Mouse (Mus musculus) yolk sac, embryonic 10.5 days (tissue): ENCODE measurements around the gene Hspe1.
"Not testable (repeated sequence)": the region's sequence is repeated elsewhere in the genome, so short reads cannot be mapped to it uniquely, and the experiment has no call there.

Source experiments
- DNase-seq: peaks from one replicate; pipeline ENCODE4 v3.0.0-alpha.2; 2017; ENCODE audit warnings: low spot score

Hspe1 gene

DNA sequence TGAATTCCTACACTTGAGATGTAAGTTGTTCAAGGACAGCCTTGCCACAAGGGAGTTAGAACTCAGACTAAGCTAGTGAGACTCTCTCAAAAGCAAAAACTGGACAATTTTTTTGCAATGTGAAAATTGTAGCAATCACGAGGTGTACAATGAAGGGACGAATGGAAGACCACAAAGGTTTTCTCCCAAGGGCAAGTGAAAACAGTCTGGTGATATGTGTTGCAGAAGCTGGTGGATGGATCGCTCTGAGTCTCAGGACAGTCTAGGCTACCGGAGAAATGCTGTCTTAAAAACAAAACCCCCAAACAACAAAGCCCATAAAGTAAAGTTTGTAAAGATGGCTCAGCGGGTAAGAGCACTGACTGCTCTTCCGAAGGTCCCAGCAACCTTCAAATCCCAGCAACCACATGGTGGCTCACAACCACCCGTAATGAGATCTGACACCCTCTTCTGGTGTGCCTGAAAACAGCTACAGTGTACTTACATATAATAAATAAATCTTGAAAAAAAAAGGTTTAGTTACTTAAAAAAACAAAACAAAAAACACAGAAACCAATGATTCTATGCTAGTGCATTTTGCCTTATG, 2.1 kb upstream of the Hspe1 start:
- DNase-seq: no peak

DNA sequence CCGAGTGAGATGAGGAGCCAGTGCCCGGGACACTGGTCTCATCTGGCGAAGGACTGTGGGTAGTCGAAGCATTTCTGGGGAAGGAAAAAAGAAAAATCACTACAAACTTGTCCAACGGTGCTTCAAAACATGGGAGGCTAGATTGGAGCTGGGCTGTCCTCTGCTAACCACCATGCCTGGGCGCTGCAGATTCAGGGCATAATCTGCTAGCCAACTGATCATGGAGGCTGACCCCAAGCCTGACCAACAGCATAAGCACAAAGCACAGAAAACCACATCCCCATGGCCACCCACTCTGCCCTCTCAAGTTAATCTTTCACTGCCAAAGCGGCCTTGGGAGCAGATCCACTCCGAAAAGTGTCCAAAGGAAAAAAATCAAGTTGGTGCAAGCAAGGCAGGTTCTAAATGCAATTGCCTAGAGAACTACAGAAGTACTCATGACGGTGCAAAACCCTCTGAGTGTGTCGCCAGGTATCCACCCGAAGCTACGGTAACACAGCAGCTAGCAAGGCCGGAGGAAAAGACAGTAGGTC, 998 bp upstream of the Hspe1 start:
- peak; percentile 75 for DNase-seq

DNA sequence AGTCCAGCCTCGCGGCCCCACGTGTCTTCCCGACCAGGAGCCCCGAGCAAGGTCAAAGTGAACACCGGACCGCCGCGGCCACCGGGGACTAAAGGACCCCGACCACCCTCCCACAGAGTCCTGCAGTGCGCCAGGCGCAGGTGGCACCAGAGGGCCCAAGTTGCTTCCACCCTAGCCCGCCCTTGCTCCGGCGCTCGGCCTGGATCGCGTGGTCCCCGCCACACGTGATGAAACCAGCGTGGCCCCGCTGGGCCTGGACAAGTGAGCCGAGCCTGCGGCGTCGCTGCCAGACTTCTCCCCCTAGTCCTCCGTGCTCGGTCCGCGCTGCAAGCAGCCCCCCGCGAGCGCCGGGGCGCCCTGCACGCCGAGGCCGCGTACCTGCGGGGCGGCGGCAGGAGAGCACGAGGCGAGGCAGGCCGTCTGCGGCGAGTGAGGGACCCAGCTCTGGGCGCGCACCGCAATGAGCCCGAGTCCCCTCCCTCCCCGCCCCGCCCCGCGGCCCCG, 479 bp upstream of the Hspe1 start:
- DNase-seq: no peak

DNA sequence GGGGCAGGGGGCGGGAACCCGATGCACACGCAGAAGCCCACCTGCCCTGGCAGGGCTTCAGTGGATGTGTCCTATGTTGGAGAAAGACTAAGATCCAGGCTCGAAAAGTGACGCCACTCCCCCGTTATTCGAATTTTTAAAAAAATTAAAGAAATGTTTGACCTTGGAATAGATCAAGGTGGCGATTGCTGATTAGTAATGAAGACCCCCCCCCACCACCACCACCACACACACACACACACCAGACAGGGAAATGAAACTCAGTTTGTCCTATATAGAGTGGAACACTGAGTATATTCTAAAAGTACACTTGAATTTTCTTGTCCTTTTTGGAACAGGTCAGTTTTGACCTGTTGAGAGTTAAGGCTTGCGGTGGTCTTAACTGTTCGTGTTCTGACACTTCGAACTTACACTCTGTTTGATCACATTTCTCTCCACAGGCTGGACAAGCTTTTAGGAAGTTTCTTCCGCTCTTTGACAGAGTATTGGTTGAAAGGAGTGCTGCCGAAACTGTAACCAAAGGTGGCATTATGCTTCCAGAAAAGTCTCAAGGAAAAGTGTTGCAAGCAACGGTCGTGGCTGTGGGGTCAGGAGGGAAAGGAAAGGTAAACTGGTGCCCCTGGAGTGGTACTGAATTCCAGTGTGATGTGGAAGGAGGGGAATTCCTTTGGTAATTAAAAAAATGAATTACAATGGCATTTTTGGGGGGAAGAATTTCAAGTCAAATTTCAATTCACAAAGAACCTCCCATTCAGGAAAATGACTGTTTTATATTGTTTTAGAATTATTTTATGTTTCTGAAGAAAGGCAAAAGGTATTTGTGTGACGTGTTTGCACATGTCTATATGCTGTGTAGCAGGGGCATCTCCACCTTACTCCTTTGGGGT, 922 bp downstream of the Hspe1 start:
- no peak for DNase-seq

DNA sequence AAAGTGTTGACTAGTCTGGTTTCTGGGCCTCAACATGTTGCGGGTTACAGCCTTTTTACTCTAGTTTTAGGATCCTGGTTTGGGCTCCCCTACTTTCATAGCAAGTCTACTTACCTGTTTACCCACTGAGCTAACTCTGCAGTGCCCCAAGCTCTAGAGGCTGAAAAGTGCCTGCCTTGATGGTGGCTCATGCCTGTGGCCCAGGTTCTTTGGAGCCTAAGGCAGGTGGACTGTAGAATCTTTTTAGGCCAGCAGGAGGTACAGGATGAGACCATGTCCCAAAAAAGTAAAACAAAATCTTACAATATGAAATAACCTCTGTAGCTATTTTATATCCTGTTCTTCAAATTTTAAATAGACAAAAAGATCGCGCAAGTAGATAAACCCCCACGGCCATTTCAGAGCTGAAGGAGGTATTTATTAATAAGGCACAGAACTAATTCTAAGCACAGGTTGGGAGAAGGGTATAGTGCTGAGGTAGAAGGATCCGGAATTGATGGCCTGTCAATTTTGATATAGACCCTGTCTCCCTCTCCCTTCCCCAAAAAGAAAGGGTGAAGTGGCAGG, 1.6 kb downstream of the Hspe1 start:
- DNase-seq: no peak

DNA sequence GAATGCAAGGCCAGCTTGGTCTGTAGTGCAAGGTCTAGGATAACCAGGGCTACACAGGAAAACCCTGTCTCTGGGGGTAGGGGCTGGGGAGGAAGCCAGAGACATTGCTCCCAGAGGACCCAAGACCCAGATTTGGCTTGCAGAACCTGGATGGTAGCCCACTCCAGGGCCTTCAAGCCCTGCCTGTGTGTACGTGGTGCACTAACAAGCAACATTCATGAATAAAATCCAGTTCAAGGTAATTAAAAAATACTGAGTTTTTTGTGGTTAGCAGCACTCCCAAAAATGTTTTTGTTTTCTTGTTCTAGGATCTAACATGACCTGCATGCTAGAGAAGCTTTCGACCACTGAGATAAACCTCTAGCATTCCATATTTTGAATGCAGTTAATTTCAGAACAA, 4.1 kb downstream of the Hspe1 start:
- no peak for DNase-seq

DNA sequence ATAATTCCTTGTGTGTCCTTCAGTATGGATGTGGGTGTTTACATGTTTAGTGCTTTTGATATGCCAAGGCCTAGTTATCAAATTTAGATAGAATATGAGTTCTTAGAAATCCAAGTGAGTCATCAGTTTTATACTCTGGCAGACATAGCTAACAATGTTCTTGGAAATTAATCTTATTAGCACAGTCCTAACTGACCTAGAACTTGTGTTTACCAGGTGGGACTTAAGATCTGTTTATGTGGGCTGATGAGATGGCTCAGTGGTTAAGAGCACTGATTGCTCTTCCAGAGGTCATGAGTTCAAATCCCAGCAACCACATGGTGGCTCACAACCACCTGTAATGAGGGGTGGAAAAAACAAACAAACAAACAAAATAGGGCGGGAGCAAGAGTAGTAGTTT, 4.5 kb downstream of the Hspe1 start:
- no peak for DNase-seq

DNA sequence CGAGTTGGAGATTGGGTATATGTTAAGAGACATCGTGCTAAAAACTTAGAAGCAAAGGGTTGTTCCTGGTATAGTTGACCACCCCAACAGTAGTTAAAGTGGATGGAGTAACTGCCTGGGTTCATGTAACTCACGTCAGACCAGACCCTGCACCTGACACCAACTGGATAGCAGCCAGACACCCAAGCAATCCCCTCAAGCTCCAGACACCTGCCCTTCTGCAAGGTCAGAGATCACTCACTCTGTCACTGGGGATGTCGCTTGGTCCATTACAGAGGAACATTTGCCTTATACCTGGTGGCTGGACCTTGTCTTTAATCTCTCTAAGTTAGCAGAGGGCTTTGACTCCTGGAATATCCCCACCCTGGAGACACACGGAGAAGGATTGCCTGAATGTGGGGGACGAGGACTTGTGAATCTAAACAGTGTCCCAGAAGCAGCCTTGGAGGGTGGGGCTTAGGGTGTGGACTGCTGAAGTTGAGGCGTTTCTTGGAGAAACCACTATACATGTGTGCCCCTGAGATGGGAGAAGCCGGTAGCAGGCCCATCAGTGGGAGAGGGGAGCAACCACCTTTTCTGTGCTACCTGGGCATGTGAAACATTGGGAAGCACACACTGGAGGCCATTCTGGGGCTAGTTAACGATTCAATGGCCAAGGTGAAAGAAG, 19.1 kb downstream of the Hspe1 start:
- no peak for DNase-seq

DNA sequence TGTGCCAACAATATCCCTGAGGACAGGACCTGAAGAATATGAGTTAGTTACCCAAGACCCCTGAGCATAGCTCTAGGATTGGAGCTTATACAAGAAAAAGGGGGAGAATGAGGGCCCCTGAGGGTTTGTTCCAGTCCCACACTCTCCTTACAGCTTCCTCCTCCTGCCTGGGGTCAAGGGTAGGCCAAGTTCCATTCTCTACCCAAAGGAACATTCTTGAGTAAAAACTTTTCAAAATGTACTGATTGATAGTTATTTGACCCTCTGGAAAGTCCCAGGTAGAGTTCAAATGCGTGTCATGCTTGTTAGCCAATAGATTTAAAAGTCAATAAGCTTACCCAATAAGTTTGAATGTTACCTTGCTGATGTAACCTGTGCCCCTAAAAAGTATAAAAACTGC, 19.7 kb downstream of the Hspe1 start:
- no peak for DNase-seq

DNA sequence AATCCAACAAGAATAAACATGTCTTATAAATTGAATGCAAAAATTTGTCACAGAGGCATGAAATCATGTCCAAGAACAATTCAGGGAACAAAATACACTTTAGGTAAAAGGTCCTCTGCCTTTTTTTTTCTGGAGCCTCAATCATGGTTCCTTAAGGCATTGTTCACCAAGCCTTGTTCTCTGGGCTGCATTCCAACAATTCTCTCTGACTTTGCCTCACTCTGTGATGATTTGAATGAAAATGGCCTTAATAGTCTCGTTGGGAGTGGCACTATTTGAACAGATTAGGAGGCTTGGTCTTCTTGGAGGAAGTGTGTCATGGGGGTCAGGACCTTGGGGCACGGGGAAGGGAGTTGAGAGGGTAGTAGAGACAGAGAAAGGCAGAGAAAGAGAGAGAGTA, 20.5 kb downstream of the Hspe1 start:
- DNase-seq: no peak

DNA sequence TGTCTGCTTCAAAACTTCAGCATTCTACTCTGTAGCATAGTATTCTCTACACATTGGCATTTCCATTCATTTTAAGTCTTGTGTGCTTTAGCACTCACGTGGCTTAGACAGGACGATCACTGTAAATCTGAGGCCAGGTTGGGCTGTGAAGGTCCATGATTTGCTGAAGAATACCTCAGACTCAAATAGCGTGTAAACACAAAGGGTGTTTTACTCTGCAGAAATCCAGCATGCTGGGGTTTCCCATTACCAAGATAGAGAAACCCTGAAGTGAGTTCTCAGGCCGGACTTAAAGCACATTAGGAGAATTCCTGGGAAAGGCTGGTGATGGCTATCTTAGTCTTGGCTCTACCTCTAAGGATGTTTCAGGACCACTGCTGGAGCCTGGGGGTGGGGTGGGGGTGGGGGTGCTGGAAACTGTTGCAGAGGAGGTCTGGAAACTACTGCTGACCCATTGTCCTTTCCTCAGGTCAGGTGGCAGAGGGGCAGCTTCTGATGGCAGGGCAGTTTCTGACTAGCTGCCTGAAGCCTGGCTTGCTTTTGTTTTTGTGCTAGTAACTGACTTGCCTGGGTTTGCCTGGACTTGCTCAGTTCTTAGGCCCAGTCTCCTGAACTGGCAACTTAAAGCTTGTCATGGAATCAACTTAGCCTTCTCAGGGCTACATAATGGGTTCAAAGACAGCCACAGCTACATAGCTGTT, 21.3 kb downstream of the Hspe1 start:
- no peak for DNase-seq

DNA sequence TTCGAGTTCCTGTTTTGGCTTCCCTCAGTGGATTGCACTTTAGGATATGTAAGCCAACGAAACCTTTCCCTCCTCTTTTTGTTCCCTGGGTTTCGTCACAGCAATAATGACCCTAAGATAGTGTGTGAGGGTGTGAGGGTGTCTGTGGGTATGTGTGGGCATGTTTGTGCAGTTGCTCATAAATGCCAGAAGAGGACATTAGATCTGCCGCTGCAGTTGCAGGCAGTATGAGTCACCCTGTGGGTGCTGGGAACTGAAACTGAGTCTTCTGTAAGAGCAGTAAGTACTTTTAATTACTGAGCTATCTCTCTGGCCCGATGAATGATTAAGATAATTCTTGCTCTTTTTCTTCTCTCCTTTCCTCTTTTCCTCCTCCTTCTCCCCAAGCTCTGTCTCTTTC, 35.1 kb downstream of the Hspe1 start:
- DNase-seq: no peak

DNA sequence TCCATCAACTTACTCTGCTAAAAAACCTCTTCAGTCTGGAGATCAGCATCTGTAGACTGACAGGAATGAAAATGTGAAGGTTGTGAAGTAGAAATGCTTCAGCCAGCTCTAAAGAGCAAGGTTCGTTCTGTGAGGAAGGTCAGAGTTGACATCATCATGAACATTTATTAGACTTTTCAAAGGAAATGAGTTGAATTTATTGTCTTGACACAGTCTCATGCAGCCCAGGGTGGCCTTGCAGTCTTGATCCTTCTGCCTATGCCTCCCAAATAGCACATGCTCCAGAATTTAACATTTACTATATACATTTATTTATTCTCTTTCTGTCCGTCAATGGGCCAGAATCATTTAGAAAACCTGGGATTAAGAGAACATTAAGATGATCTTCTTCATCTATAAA, 35.6 kb downstream of the Hspe1 start:
- DNase-seq: no peak

DNA sequence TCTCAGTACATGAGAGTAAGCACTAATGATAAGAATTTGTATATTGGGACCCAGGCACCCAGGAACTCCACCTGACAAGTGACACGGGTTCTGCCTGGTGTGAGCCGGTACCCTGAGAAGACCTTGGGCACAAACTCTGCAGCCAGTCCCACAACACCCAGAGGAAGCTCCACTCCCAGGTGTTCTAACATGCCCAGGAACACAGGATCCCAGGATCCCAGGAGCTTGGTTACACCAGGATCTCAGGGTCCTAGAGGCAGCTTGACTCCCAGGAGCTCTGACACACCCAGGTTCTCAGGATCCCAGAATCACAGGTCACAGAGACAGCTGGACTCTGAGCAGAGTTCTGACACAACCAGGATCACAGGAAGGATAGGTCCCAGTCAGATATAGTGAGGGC, 36.2 kb downstream of the Hspe1 start:
- DNase-seq: not testable (repeated sequence)

DNA sequence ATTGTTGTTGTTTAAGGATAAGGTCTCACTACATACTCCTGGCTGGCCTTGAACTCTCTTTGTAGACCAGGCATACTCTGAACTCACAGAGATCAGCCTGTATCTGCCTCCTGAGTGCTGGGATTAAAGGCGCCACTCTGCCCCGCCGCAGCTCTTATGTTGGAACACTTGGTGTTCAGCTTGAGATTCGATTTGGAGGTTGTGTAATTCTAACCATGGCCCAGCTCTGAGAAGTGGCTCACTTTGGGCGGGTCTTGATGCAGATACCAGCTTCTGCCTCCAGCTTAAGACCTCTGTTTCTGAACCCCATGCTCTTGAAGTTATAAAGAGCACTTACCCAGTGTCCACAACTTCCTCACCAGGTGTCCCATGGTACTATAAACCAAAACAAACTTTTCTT, 41.8 kb downstream of the Hspe1 start:
- DNase-seq: no peak

DNA sequence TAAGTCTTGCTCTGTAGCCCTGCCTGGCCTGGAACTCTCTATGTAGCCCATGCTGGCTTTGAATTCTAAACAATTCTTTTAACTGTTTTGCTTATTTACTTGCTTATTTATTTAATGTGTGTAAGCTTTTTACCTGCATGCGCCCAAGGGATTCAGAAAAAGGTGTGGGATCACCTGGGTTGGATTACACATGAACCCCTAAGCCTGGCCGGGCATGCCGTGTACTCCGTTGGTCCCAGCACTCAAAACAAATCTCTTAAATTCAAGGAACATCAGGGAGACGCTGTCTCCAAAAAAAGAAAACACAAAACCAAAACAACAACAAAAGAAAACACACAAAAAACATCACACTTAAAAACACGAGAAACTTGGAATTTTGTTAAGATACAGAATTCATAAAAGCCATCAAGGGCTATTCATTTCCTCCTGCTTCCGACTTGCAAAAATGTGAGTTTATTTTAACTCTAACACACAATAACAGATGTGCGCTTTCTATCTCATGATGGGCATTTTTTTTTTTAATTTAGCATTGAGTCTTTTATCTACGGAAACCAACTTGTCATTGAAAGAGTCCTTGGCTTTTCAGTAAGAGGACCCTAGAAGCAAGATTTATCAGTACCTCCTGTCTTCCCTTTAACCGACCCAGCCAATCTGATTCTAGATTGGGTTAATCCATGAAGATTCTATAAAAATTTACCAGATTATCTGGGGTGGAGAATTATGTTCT, 42.4 kb downstream of the Hspe1 start:
- no peak for DNase-seq

DNA sequence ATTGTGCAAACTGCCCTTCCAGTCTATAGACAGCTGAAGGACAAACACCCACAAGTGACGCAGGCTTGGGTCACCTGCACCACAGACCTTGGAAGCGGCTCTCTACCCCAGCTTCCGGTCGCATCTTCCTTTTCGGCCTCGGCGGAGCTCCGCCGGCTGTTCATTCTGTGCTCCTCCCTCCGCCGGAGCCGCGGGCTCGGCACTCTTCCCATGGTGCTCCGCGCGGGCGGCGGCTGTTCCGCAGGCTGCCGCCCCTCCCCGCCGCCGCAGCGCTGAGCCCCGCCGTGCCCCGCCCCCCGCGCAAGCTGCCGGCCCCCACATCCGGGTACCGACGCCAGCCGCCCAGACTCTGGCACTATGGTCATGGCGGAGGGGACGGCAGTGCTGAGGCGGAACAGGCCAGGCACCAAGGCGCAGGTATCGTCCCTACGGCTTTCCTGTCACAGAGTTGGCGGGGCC, 43.0 kb downstream of the Hspe1 start, which contains the start of gene Mob4:
Mob4 (plus strand) TSS at position 289 of the 459 bp plus-strand sequence.
- DNase-seq: peak; percentile 92

DNA sequence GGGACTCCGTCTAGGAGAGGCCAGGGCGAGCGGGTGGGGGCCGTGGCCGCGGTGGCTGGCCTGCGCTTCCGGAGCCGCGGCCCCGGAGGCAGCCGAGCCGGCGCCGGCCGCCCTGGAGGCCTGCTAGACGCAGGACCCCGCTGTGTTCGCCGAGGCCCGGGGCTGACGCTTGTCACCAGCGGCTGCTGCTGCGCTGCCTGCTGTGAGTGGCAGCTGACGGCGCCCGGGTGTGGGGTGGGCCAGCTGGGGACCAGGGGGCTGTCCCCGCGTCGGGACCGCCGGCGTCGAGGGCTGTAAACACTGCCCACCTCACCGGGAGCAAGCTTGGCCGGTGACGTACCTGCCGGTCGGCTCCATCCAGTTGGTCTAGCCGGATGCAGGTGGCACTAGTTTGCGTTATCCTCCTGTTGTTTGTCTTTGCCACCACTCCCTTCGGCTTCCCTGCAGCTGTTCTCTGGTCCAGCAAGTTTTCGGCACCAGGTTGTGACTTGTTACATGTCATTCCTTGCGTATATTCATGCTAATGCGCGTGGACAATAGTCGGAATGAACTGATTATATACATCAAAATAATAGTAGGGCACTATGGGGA, 43.6 kb downstream of the Hspe1 start:
- no peak for DNase-seq

DNA sequence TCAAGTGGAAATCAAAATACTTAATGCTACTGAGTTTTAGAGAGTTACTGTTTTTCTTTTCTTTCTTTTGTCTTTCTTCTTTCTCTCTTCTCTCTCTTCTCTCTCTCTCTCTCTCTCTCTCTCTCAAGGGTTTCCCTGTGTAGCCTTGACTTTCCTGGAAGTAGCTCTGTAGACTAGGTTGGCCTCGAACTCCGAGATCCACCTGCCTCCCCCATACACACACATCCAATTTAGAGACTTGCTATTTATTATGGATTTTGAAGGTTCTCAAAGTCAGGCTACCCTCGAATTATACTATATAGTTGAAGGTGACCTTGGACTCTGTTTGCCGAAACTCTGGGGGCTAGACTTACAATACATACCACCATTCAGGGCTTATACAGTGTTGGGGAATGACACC, 44.4 kb downstream of the Hspe1 start:
- DNase-seq: no peak

DNA sequence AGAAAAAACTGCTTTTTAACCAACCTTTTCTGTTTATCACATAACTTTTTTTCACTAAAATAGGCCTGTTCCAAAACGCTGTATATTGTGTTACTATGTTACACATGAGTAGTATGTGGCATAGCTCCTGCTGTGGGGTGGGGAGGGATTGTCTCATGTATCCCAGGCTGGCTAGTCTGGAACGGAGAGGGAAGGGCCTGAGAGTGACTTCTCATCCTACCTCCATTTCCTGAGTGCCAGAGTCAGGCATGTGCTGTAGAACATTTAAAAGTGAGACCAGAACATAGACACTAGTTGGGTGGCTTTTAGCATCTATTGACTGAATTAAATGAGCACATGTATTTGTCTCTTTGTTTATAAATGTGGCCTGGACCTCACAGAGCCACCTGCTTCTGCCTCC, 45.2 kb downstream of the Hspe1 start:
- no peak for DNase-seq

DNA sequence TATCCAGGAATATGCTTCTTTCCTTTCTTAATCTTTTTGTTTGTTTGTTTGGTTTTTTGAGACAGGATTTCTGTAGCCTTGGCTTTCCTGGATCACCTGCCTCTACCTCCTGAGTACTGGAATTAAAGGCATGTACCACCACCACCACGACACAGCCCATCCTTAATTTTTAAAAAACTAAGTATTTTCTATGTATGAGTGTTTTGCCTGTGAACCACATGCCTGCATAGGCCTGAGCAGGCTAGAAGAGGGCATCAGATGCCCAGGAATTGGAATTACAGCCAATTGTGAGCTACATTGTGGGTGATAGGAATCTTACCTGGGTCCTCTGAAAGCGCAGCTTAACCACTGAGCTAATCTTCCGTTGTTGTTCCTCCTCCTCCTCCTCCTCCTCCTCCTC, 46.4 kb downstream of the Hspe1 start:
- DNase-seq: no peak
